Comparison of ENCODE assay signal across 8 mouse cellular contexts in genomic region chr3:89278107-89278506, GRCm38 (mm10). TPM values are rescaled to one million over a fixed set of nuclear protein-coding genes. Genes with fewer than 3 reads are reported as not detected.
DNase-seq lines count a peak whose midpoint lies in the region; ATAC-seq and TF ChIP-seq lines count a peak whose summit lies in the region.

No protein-coding gene starts in this region.

- ATAC-seq in midbrain, embryonic 12.5 days (ENCODE audit: low FRiP score, low read depth), result no peak
- ATAC-seq in midbrain, embryonic 14.5 days (ENCODE audit: low FRiP score, low TSS enrichment), result no peak
- peak; percentile 57 for ATAC-seq in intestine, postnatal 0 days
- ATAC-seq in liver, embryonic 16.5 days (ENCODE audit: low read depth), result peak; percentile 39
- ATAC-seq in megakaryocyte-erythroid progenitor cell, adult 5-6 weeks (replicated peaks; ENCODE audit: low FRiP score, low TSS enrichment, poor library complexity, severe bottlenecking), result no peak

- no peak overlapping the region for H3K9ac ChIP-seq in midbrain, embryonic 12.5 days (replicated peaks)
- H3K9ac ChIP-seq in midbrain, embryonic 14.5 days (replicated peaks; ENCODE audit: low read length), result no peak overlapping the region
- peak overlapping the region; percentile 90 for H3K9ac ChIP-seq in intestine, postnatal 0 days (ENCODE audit: low read depth, low read length)
- H3K9ac ChIP-seq in liver, embryonic 16.5 days (ENCODE audit: low read depth, low read length), result peak overlapping the region; percentile 47; the same call in 1 of the 2 replicates

- H3K4me2 ChIP-seq in midbrain, embryonic 12.5 days (replicated peaks), result no peak overlapping the region
- no peak overlapping the region for H3K4me2 ChIP-seq in midbrain, embryonic 14.5 days (ENCODE audit: low read length)
- peak overlapping the region; percentile 93 for H3K4me2 ChIP-seq in intestine, postnatal 0 days (replicated peaks; ENCODE audit: low read depth)
- H3K4me2 ChIP-seq in liver, embryonic 16.5 days (ENCODE audit: low read depth, low read length), result peak overlapping the region; percentile 61

- H3K36me3 ChIP-seq in midbrain, embryonic 12.5 days, result no peaks in the 10 kb centered on the region
- no peaks in the 10 kb centered on the region for H3K36me3 ChIP-seq in midbrain, embryonic 14.5 days (ENCODE audit: control insufficient read depth, insufficient read depth, low read length)
- H3K36me3 ChIP-seq in intestine, postnatal 0 days (ENCODE audit: control insufficient read depth, insufficient read depth), result peaks cover 25% of the 10 kb centered on the region
- no peaks in the 10 kb centered on the region for H3K36me3 ChIP-seq in liver, embryonic 16.5 days (ENCODE audit: control insufficient read depth, insufficient read depth)

- H3K9me3 ChIP-seq in midbrain, embryonic 12.5 days, result no peaks in the 10 kb centered on the region
- no peaks in the 10 kb centered on the region for H3K9me3 ChIP-seq in midbrain, embryonic 14.5 days (ENCODE audit: control insufficient read depth, low read length)
- no peaks in the 10 kb centered on the region for H3K9me3 ChIP-seq in intestine, postnatal 0 days (ENCODE audit: control insufficient read depth)
- H3K9me3 ChIP-seq in liver, embryonic 16.5 days (replicated peaks; ENCODE audit: control insufficient read depth, low read length), result no peaks in the 10 kb centered on the region

- WGBS in midbrain, embryonic 12.5 days, result 86% methylated on average over 7 of the region's 7 CpGs
- WGBS in midbrain, embryonic 14.5 days, result 79% methylated on average over 7 of the region's 7 CpGs
- 26% methylated on average over 7 of the region's 7 CpGs for WGBS in intestine, postnatal 0 days
- WGBS in liver, embryonic 16.5 days (ENCODE audit: insufficient replicate concordance), result 43% methylated on average over 7 of the region's 7 CpGs

- DNase-seq in midbrain, embryonic 14.5 days, result no peak
- peak; percentile 76 to 90 for DNase-seq in heart, adult 18-20 months
- peak; percentile 14 for DNase-seq in urinary bladder, postnatal 25 days (ENCODE audit: low spot score)
- no peak for DNase-seq in natural killer cell, adult 2 months (ENCODE audit: low spot score in 2 of 2)

- 0 out of 2 replicates have a peak overlapping the region, but pooled peaks have one; percentile 4 for H3K4me3 ChIP-seq in midbrain, embryonic 12.5 days
- H3K4me3 ChIP-seq in midbrain, embryonic 14.5 days (replicated peaks; ENCODE audit: low read depth, low read length), result no peak overlapping the region
- H3K4me3 ChIP-seq in intestine, postnatal 0 days (ENCODE audit: low read depth, low read length), result peak overlapping the region; percentile 77
- H3K4me3 ChIP-seq in liver, embryonic 16.5 days (ENCODE audit: low read depth, low read length), result peak overlapping the region; percentile 50

- TF ChIP-seq CTCF in intestine, postnatal 0 days (IDR thresholded peaks at IDR 0.05; ENCODE audit: low read depth), result 0 out of 2 replicates have a peak, but pooled peaks have one; percentile 9

- peaks cover 38% of the 10 kb centered on the region for H3K4me1 ChIP-seq in midbrain, embryonic 12.5 days
- H3K4me1 ChIP-seq in midbrain, embryonic 14.5 days (ENCODE audit: control insufficient read depth, insufficient read depth, low read length), result peaks cover 21% of the 10 kb centered on the region; the same call in 1 of the 2 replicates
- 0 out of 2 replicates have a peak, but pooled peaks cover 4% of the 10 kb centered on the region for H3K4me1 ChIP-seq in intestine, postnatal 0 days (replicated peaks; ENCODE audit: control insufficient read depth, insufficient read depth, low read length)
- peaks cover 2% of the 10 kb centered on the region for H3K4me1 ChIP-seq in liver, embryonic 16.5 days (ENCODE audit: control insufficient read depth, low read depth, low read length)

- peaks cover 69% of the 10 kb centered on the region for H3K27me3 ChIP-seq in midbrain, embryonic 12.5 days
- H3K27me3 ChIP-seq in midbrain, embryonic 14.5 days (ENCODE audit: control insufficient read depth, insufficient read depth, low read length), result peaks cover 29% of the 10 kb centered on the region
- no peaks in the 10 kb centered on the region for H3K27me3 ChIP-seq in intestine, postnatal 0 days (replicated peaks; ENCODE audit: control insufficient read depth, insufficient read depth, low read length)
- H3K27me3 ChIP-seq in liver, embryonic 16.5 days (ENCODE audit: control insufficient read depth, insufficient read depth, low read depth, low read length), result peaks cover 45% of the 10 kb centered on the region

- H3K27ac ChIP-seq in midbrain, embryonic 12.5 days (replicated peaks), result no peak overlapping the region
- no peak overlapping the region for H3K27ac ChIP-seq in midbrain, embryonic 14.5 days (replicated peaks; ENCODE audit: low read depth, low read length)
- peak overlapping the region; percentile 95 for H3K27ac ChIP-seq in intestine, postnatal 0 days (ENCODE audit: low read depth, low read length)
- no peak overlapping the region; the same call in 1 of the 2 replicates for H3K27ac ChIP-seq in liver, embryonic 16.5 days (ENCODE audit: low read length)

RNA-seq across cellular contexts. Expression of gene Efna1, which starts 2.8 kb away (rescaled TPM):
- polyA plus RNA-seq in midbrain, embryonic 12.5 days (2016; fragmentation: Nextera tagmentation; extraction: Ambion mirVana), result 9.5 and 11.0 TPM in 2 replicates
- 5.2 and 8.7 TPM in 2 replicates for polyA plus RNA-seq in midbrain, embryonic 14.5 days (2014; fragmentation: Nextera tagmentation; extraction: Ambion mirVana)
- 10 to 100 TPM; 22.5 to 23.8 TPM for total RNA-seq in heart, adult 18-20 months (2021)
- 50.7 and 69.8 TPM in 2 replicates for polyA plus RNA-seq in intestine, postnatal 0 days (2015; fragmentation: Nextera tagmentation; extraction: Ambion mirVana)
- polyA plus RNA-seq in liver, embryonic 16.5 days (2015; fragmentation: Nextera tagmentation; extraction: Ambion mirVana), result 8.1 and 12.7 TPM in 2 replicates
- total RNA-seq in megakaryocyte-erythroid progenitor cell, adult 5-6 weeks (2014; fragmentation: Nextera tagmentation), result not detected in 2 replicates
- total RNA-seq in megakaryocyte-erythroid progenitor cell, adult 5-6 weeks (2017), result not detected in 2 replicates

RNA-seq across cellular contexts. Expression of gene Slc50a1, which starts 7.7 kb away (rescaled TPM):
- 38.1 and 39.6 TPM in 2 replicates for polyA plus RNA-seq in midbrain, embryonic 12.5 days (2016; fragmentation: Nextera tagmentation; extraction: Ambion mirVana)
- polyA plus RNA-seq in midbrain, embryonic 14.5 days (2014; fragmentation: Nextera tagmentation; extraction: Ambion mirVana), result 35.3 and 38.1 TPM in 2 replicates
- 10 to 100 TPM; 15.6 to 21.6 TPM for total RNA-seq in heart, adult 18-20 months (2021)
- 57.4 and 61.8 TPM in 2 replicates for polyA plus RNA-seq in intestine, postnatal 0 days (2015; fragmentation: Nextera tagmentation; extraction: Ambion mirVana)
- 18.9 and 22.2 TPM in 2 replicates for polyA plus RNA-seq in liver, embryonic 16.5 days (2015; fragmentation: Nextera tagmentation; extraction: Ambion mirVana)
- 35.4 and 66.5 TPM in 2 replicates for total RNA-seq in megakaryocyte-erythroid progenitor cell, adult 5-6 weeks (2014; fragmentation: Nextera tagmentation)
- total RNA-seq in megakaryocyte-erythroid progenitor cell, adult 5-6 weeks (2017), result 31.4 and 50.3 TPM in 2 replicates

RNA-seq across cellular contexts. Expression of gene Dpm3, which starts 18.9 kb away (rescaled TPM):
- 72.2 and 76.1 TPM in 2 replicates for polyA plus RNA-seq in midbrain, embryonic 12.5 days (2016; fragmentation: Nextera tagmentation; extraction: Ambion mirVana)
- 71.6 and 84.1 TPM in 2 replicates for polyA plus RNA-seq in midbrain, embryonic 14.5 days (2014; fragmentation: Nextera tagmentation; extraction: Ambion mirVana)
- 10 to 100 TPM; 54.1 to 54.7 TPM for total RNA-seq in heart, adult 18-20 months (2021)
- polyA plus RNA-seq in intestine, postnatal 0 days (2015; fragmentation: Nextera tagmentation; extraction: Ambion mirVana), result 120 and 128 TPM in 2 replicates
- polyA plus RNA-seq in liver, embryonic 16.5 days (2015; fragmentation: Nextera tagmentation; extraction: Ambion mirVana), result 51.9 and 59.4 TPM in 2 replicates
- total RNA-seq in megakaryocyte-erythroid progenitor cell, adult 5-6 weeks (2014; fragmentation: Nextera tagmentation), result 44.2 and 75.7 TPM in 2 replicates
- total RNA-seq in megakaryocyte-erythroid progenitor cell, adult 5-6 weeks (2017), result 30.1 and 90.9 TPM in 2 replicates

RNA-seq across cellular contexts. Expression of gene Trim46, which starts 32.0 kb away (rescaled TPM):
- polyA plus RNA-seq in midbrain, embryonic 12.5 days (2016; fragmentation: Nextera tagmentation; extraction: Ambion mirVana), result 25.1 and 25.5 TPM in 2 replicates
- 63.4 and 71.8 TPM in 2 replicates for polyA plus RNA-seq in midbrain, embryonic 14.5 days (2014; fragmentation: Nextera tagmentation; extraction: Ambion mirVana)
- total RNA-seq in heart, adult 18-20 months (2021), result under 1 TPM; 0.37 to 0.98 TPM
- polyA plus RNA-seq in intestine, postnatal 0 days (2015; fragmentation: Nextera tagmentation; extraction: Ambion mirVana), result 1.2 and 1.3 TPM in 2 replicates
- polyA plus RNA-seq in liver, embryonic 16.5 days (2015; fragmentation: Nextera tagmentation; extraction: Ambion mirVana), result 0.14 and 0.28 TPM in 2 replicates
- total RNA-seq in megakaryocyte-erythroid progenitor cell, adult 5-6 weeks (2014; fragmentation: Nextera tagmentation), result not detected in 2 replicates
- not detected in 2 replicates for total RNA-seq in megakaryocyte-erythroid progenitor cell, adult 5-6 weeks (2017)

RNA-seq across cellular contexts. Expression of gene Krtcap2, which starts 32.3 kb away (rescaled TPM):
- 253 and 255 TPM in 2 replicates for polyA plus RNA-seq in midbrain, embryonic 12.5 days (2016; fragmentation: Nextera tagmentation; extraction: Ambion mirVana)
- polyA plus RNA-seq in midbrain, embryonic 14.5 days (2014; fragmentation: Nextera tagmentation; extraction: Ambion mirVana), result 199 and 237 TPM in 2 replicates
- 10 to 100 TPM; 64.8 to 89.2 TPM for total RNA-seq in heart, adult 18-20 months (2021)
- polyA plus RNA-seq in intestine, postnatal 0 days (2015; fragmentation: Nextera tagmentation; extraction: Ambion mirVana), result 273 and 281 TPM in 2 replicates
- 129 and 131 TPM in 2 replicates for polyA plus RNA-seq in liver, embryonic 16.5 days (2015; fragmentation: Nextera tagmentation; extraction: Ambion mirVana)
- total RNA-seq in megakaryocyte-erythroid progenitor cell, adult 5-6 weeks (2014; fragmentation: Nextera tagmentation), result 127 and 147 TPM in 2 replicates
- 119 and 124 TPM in 2 replicates for total RNA-seq in megakaryocyte-erythroid progenitor cell, adult 5-6 weeks (2017)

Comparison
In these comparisons a context has a peak if more than half of its experiments do, and no peak if none do; other contexts are left out.
1. ATAC-seq: peak in intestine, postnatal 0 days (single experiment) and liver, embryonic 16.5 days (single experiment); none in midbrain, embryonic 12.5 days (single experiment), midbrain, embryonic 14.5 days (single experiment) and megakaryocyte-erythroid progenitor cell, adult 5-6 weeks (single experiment).
2. H3K4me2 ChIP-seq: peak in intestine, postnatal 0 days (single experiment) and liver, embryonic 16.5 days (single experiment); none in midbrain, embryonic 12.5 days (single experiment) and midbrain, embryonic 14.5 days (single experiment).
3. H3K9ac ChIP-seq: peak in intestine, postnatal 0 days (single experiment) and liver, embryonic 16.5 days (single experiment); none in midbrain, embryonic 12.5 days (single experiment) and midbrain, embryonic 14.5 days (single experiment).
4. DNase-seq: peak in heart, adult 18-20 months (2 of 2) and urinary bladder, postnatal 25 days (single experiment); none in midbrain, embryonic 14.5 days (single experiment) and natural killer cell, adult 2 months (0 of 2).